Mouse (Mus musculus) liver, adult 2 months (tissue): ENCODE measurements around the gene Cdc14a. TPM values are rescaled to one million over a fixed set of nuclear protein-coding genes. Genes with fewer than 3 reads are reported as not detected.
A peak's percentile ranks its signal among the peaks of the same experiment; 100 is the strongest.

ENCODE experiments used
- DNase-seq: peaks from one replicate; pipeline ENCODE4 v3.0.0-alpha.2; 2011; ENCODE audit warnings: low read depth, low spot score; ENCODE audit errors: extremely low read depth
- H3K27ac ChIP-seq: fragments of 200-500 bp; replicated peaks from 2 replicates; pipeline ENCODE4 v1.5.1; 2012; ENCODE audit warnings: low read depth, mild to moderate bottlenecking, control low read depth, inconsistent platforms, low read length; ENCODE audit not compliant: insufficient read depth
- H3K27me3 ChIP-seq: fragments of 200-500 bp; 2 replicates; pipeline ENCODE4 v1.6.1; 2012; ENCODE audit warnings: mild to moderate bottlenecking, moderate library complexity, low read length, inconsistent platforms; ENCODE audit not compliant: control insufficient read depth, insufficient read depth
- H3K36me3 ChIP-seq: fragments of 200-500 bp; 2 replicates; pipeline ENCODE4 v1.6.1; 2012; ENCODE audit warnings: low read length, inconsistent platforms; ENCODE audit not compliant: control insufficient read depth, insufficient read depth
- H3K4me1 ChIP-seq: fragments of 200-500 bp; 2 replicates; pipeline ENCODE4 v1.6.1; 2011; ENCODE audit warnings: low read length; ENCODE audit not compliant: control insufficient read depth, insufficient read depth
- H3K4me3 ChIP-seq: fragments of 200-500 bp; 2 replicates; pipeline ENCODE4 v1.5.1; 2011; ENCODE audit warnings: low read depth, mild to moderate bottlenecking, control low read depth, low read length, moderate library complexity; ENCODE audit not compliant: insufficient read depth
- H3K79me2 ChIP-seq: fragments of 200-500 bp; 2 replicates; pipeline ENCODE4 v1.6.1; 2012; ENCODE audit warnings: inconsistent platforms, mild to moderate bottlenecking, low read length, moderate library complexity; ENCODE audit not compliant: control insufficient read depth, insufficient read depth
- H3K9ac ChIP-seq: fragments of 200-500 bp; 2 replicates; pipeline ENCODE4 v1.6.1; 2012; ENCODE audit warnings: low read depth, mild to moderate bottlenecking, control low read depth, inconsistent platforms, low read length
- CTCF ChIP-seq: fragments of 200-500 bp; IDR thresholded peaks from 2 replicates; pipeline ENCODE4 v1.5.1; 2011; ENCODE audit warnings: low read depth, low read length, control low read depth
- POLR2A ChIP-seq: fragments of 200-500 bp; IDR thresholded peaks from 2 replicates; pipeline ENCODE4 v1.6.1; 2011; ENCODE audit warnings: low read length, control low read depth; ENCODE audit not compliant: insufficient read depth; ENCODE audit errors: extremely low read depth
- WGBS: fragments of 180-500 bp; shearing (Covaris S2); methylation state at CpG from one replicate; pipeline ENCODE4 v1.1.7; 2018; 5-methylcytosine and 5-hydroxymethylcytosine counted together
- polyA plus RNA-seq: library from polyadenylated mRNA; depleted of rRNA; stranded (reverse); fragments of >200 nt; gene quantifications from 2 replicates; pipeline ENCODE4 v1.2.3, GENCODE M21; 2012
- total RNA-seq: library from RNA; depleted of rRNA; stranded (reverse); fragments of >200 nt; gene quantifications from 2 replicates; pipeline ENCODE4 v1.2.3, GENCODE M21; 2014

Cdc14a gene
- total and polyA plus RNA-seq, 2 experiments: 0.50 to 1.1 TPM

GRCm38 (mm10) chr3:116310672-116311071 lies 113.2 kb downstream of the Cdc14a start:
- no peak overlapping the region for H3K27ac ChIP-seq
- H3K36me3 ChIP-seq: no peaks in the 10 kb centered on the region
- TF ChIP-seq CTCF (no peak), POLR2A (no peak)
- H3K9ac ChIP-seq: no peak overlapping the region
- no peaks in the 10 kb centered on the region for H3K27me3 ChIP-seq
- no peak overlapping the region for H3K4me3 ChIP-seq
- no peak for DNase-seq
- H3K79me2 ChIP-seq: no peaks in the 10 kb centered on the region
- 94% methylated on average over 4 of the region's 4 CpGs for WGBS
- no peaks in the 10 kb centered on the region for H3K4me1 ChIP-seq

- no peaks in the 10 kb centered on the region for H3K79me2 ChIP-seq
- no peak for DNase-seq
- no peak overlapping the region for H3K4me3 ChIP-seq
- TF ChIP-seq POLR2A (no peak), CTCF (no peak)
- H3K36me3 ChIP-seq: no peaks in the 10 kb centered on the region
- WGBS: 92% methylated on average over 10 of the region's 10 CpGs
- no peaks in the 10 kb centered on the region for H3K27me3 ChIP-seq
- no peaks in the 10 kb centered on the region for H3K4me1 ChIP-seq
- no peak overlapping the region for H3K9ac ChIP-seq
- no peak overlapping the region for H3K27ac ChIP-seq
Measured at GRCm38 (mm10) chr3:116310033-116310432, 113.8 kb downstream of the Cdc14a start.

GRCm38 (mm10) chr3:116304800-116305753 lies 118.8 kb downstream of the Cdc14a start:
- Histone ChIP-seq H3K27ac (no peak overlapping the region), H3K4me3 (no peak overlapping the region), H3K27me3 (no peaks in the 10 kb centered on the region), H3K4me1 (no peaks in the 10 kb centered on the region; the same call in 1 of the 2 replicates), H3K36me3 (no peaks in the 10 kb centered on the region), H3K9ac (no peak overlapping the region), H3K79me2 (no peaks in the 10 kb centered on the region)
- DNase-seq: no peak
- WGBS: 82% methylated on average over 18 of the region's 18 CpGs
- TF ChIP-seq POLR2A: no peak
- TF ChIP-seq CTCF: peak; percentile 39

GRCm38 (mm10) chr3:116302581-116302980 lies 121.3 kb downstream of the Cdc14a start:
- no peak for TF ChIP-seq CTCF
- no peak for TF ChIP-seq POLR2A
- no peaks in the 10 kb centered on the region for H3K79me2 ChIP-seq
- peak; percentile 79 for DNase-seq
- no peak overlapping the region for H3K9ac ChIP-seq
- H3K27me3 ChIP-seq: no peaks in the 10 kb centered on the region
- no peaks in the 10 kb centered on the region; the same call in 1 of the 2 replicates for H3K4me1 ChIP-seq
- 27% methylated on average over 7 of the region's 7 CpGs for WGBS
- H3K4me3 ChIP-seq: no peak overlapping the region
- no peaks in the 10 kb centered on the region for H3K36me3 ChIP-seq
- no peak overlapping the region for H3K27ac ChIP-seq

GRCm38 (mm10) chr3:116301754-116302153 lies 122.1 kb downstream of the Cdc14a start:
- DNase-seq: peak; percentile 12
- H3K36me3 ChIP-seq: no peaks in the 10 kb centered on the region
- no peak overlapping the region for H3K9ac ChIP-seq
- 40% methylated on average over 6 of the region's 6 CpGs for WGBS
- H3K4me1 ChIP-seq: no peaks in the 10 kb centered on the region; the same call in 1 of the 2 replicates
- TF ChIP-seq POLR2A (no peak), CTCF (no peak)
- H3K79me2 ChIP-seq: no peaks in the 10 kb centered on the region
- no peak overlapping the region for H3K27ac ChIP-seq
- H3K27me3 ChIP-seq: no peaks in the 10 kb centered on the region
- no peak overlapping the region for H3K4me3 ChIP-seq

GRCm38 (mm10) chr3:116298727-116299126 lies 125.1 kb downstream of the Cdc14a start:
- no peak overlapping the region for H3K9ac ChIP-seq
- H3K79me2 ChIP-seq: no peaks in the 10 kb centered on the region
- H3K4me3 ChIP-seq: no peak overlapping the region
- TF ChIP-seq CTCF: no peak
- TF ChIP-seq POLR2A: no peak
- WGBS: 95% methylated on average over 10 of the region's 10 CpGs
- no peak overlapping the region for H3K27ac ChIP-seq
- no peak for DNase-seq
- H3K27me3 ChIP-seq: no peaks in the 10 kb centered on the region
- no peaks in the 10 kb centered on the region; the same call in 1 of the 2 replicates for H3K4me1 ChIP-seq
- H3K36me3 ChIP-seq: no peaks in the 10 kb centered on the region
